Mouse (Mus musculus): ENCODE results near the gene Ecpas. TPM values are rescaled to one million over a fixed set of nuclear protein-coding genes. Genes with fewer than 3 reads are reported as not detected.
A peak's percentile ranks its signal among the peaks of the same experiment; 100 is the strongest.

Gene Ecpas
- total and polyA plus RNA-seq, 2 experiments from 2014 or later, result 22.5 to 81.6 TPM

GRCm38 (mm10) chr4:58867242-58867641 is 45.3 kb downstream of the Ecpas start:
- Histone ChIP-seq H3K4me2 (ENCODE audit: low read depth) (no peak overlapping the region), H3K4me3 (ENCODE audit: low read depth, low read length) (no peak overlapping the region), H3K27me3 (ENCODE audit: insufficient read depth, low read length) (no peaks in the 10 kb centered on the region), H3K9ac (no peak overlapping the region), H3K9me3 (ENCODE audit: low read length) (no peaks in the 10 kb centered on the region), H3K27ac (ENCODE audit: low read depth, low read length) (no peak overlapping the region), H3K36me3 (ENCODE audit: insufficient read depth) (peaks cover under 1% of the 10 kb centered on the region; the same call in 1 of the 2 replicates), H3K4me1 (ENCODE audit: insufficient read depth) (no peaks in the 10 kb centered on the region)
- WGBS, result 75% methylated on average over 6 of the region's 6 CpGs
- DNase-seq (no peak), ATAC-seq (no peak)
- no peak for TF ChIP-seq CTCF (IDR thresholded peaks at IDR 0.05; ENCODE audit: low read depth)

DNA sequence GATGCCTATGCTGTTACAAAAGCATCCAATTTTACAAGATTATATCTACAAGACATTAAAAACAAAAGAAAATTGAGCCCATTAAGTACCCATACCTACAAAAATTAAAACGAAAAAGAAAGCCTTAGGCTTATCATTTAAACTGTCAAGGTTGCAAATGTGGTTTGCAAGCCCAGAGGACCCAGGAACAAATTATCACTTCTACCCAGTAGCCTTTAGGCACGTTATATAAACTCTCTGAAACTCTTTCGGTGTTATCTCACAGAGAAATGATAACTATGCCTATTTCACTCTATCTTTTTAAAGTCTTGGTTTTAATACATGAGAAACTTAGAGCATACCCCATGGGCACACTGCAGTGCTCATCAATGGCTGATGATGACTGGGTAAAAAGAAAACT is 79.6 kb downstream of the Ecpas start:
- no peak for TF ChIP-seq CTCF (IDR thresholded peaks at IDR 0.05; ENCODE audit: low read depth)
- H3K9ac ChIP-seq, result no peak overlapping the region
- H3K4me3 ChIP-seq (ENCODE audit: low read depth, low read length), result no peak overlapping the region
- WGBS, result 91% methylated on average over 3 of the region's 3 CpGs
- DNase-seq (no peak), ATAC-seq (no peak)
- no peaks in the 10 kb centered on the region for H3K27me3 ChIP-seq (ENCODE audit: insufficient read depth, low read length)
- no peak overlapping the region for H3K4me2 ChIP-seq (ENCODE audit: low read depth)
- H3K9me3 ChIP-seq (ENCODE audit: low read length), result no peaks in the 10 kb centered on the region
- H3K36me3 ChIP-seq (ENCODE audit: insufficient read depth), result peaks cover 13% of the 10 kb centered on the region
- no peaks in the 10 kb centered on the region for H3K4me1 ChIP-seq (ENCODE audit: insufficient read depth)
- no peak overlapping the region for H3K27ac ChIP-seq (ENCODE audit: low read depth, low read length)

GRCm38 (mm10) chr4:58825921-58826320 is 86.6 kb downstream of the Ecpas start:
- no peak for DNase-seq
- 83% methylated on average over 4 of the region's 4 CpGs for WGBS
- Histone ChIP-seq H3K27me3 (ENCODE audit: insufficient read depth, low read length) (no peaks in the 10 kb centered on the region), H3K9ac (no peak overlapping the region), H3K4me3 (ENCODE audit: low read depth, low read length) (no peak overlapping the region), H3K27ac (ENCODE audit: low read depth, low read length) (no peak overlapping the region), H3K9me3 (ENCODE audit: low read length) (no peaks in the 10 kb centered on the region), H3K4me2 (ENCODE audit: low read depth) (no peak overlapping the region), H3K4me1 (ENCODE audit: insufficient read depth) (no peaks in the 10 kb centered on the region), H3K36me3 (ENCODE audit: insufficient read depth) (peaks cover 34% of the 10 kb centered on the region)
- TF ChIP-seq CTCF (IDR thresholded peaks at IDR 0.05; ENCODE audit: low read depth), result no peak
- no peak for ATAC-seq

DNA sequence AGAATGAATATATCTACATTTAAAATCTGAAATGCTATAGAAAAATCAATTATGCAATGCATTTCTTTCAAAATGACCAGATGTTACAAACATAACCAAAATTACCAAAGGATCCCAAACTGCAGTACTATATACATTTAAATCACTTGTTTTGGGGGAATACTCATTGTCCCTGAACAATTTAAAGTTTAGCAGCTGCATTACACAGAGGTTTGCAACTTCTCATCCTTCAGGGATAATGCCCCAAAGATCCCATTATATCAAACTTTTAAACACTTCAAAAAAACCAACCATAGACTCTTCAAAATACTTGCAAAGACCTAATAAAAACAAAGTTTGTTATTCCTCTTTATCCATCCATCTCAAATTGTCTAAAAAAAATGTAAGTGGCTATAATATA is 124.9 kb downstream of the Ecpas start, which contains the start of gene Olfr267:
TSS of gene Olfr267 (minus strand) at position 101 of the 400 bp plus-strand sequence.
- Histone ChIP-seq H3K27ac (ENCODE audit: low read depth, low read length) (no peak within 1 kb of the TSS), H3K27me3 (ENCODE audit: insufficient read depth, low read length) (no peaks in the 10 kb centered on the region), H3K9me3 (ENCODE audit: low read length) (no peaks in the 10 kb centered on the region), H3K4me3 (ENCODE audit: low read depth, low read length) (no peak within 1 kb of the TSS), H3K4me1 (ENCODE audit: insufficient read depth) (no peaks in the 10 kb centered on the region), H3K4me2 (ENCODE audit: low read depth) (no peak within 1 kb of the TSS), H3K9ac (no peak within 1 kb of the TSS), H3K36me3 (ENCODE audit: insufficient read depth) (no peaks in the 10 kb centered on the region)
- DNase-seq (no peak), ATAC-seq (no peak)
- TF ChIP-seq CTCF (IDR thresholded peaks at IDR 0.05; ENCODE audit: low read depth), result no peak

GRCm38 (mm10) chr4:58786659-58787058 is 125.9 kb downstream of the Ecpas start:
- H3K36me3 ChIP-seq (ENCODE audit: insufficient read depth), result no peaks in the 10 kb centered on the region
- no peak for TF ChIP-seq CTCF (IDR thresholded peaks at IDR 0.05; ENCODE audit: low read depth)
- H3K9ac ChIP-seq, result no peak overlapping the region
- H3K4me3 ChIP-seq (ENCODE audit: low read depth, low read length), result no peak overlapping the region
- H3K9me3 ChIP-seq (ENCODE audit: low read length), result no peaks in the 10 kb centered on the region
- WGBS, result 60% methylated on average over 3 of the region's 3 CpGs
- no peak overlapping the region for H3K4me2 ChIP-seq (ENCODE audit: low read depth)
- no peaks in the 10 kb centered on the region for H3K4me1 ChIP-seq (ENCODE audit: insufficient read depth)
- H3K27ac ChIP-seq (ENCODE audit: low read depth, low read length), result no peak overlapping the region
- ATAC-seq (no peak), DNase-seq (no peak)
- H3K27me3 ChIP-seq (ENCODE audit: insufficient read depth, low read length), result no peaks in the 10 kb centered on the region

DNA sequence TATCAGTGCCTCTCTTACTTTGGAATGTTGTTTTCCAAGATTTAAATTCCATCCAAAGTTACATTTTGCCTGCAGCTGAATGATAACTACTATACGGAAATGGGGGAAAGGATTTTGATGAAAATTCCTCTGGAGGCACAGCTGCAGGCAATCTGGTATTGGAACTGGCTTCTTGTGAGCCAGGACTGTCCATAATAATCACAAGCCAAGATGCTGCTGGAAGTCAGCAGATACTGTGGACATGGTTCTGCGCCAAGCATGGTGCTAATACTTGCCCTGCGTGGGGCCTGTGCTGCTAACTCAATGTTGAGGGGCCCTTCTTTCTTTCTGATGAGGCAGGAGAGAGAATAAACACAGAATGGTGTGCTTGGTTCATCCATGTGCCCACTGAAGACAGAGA is 149.1 kb downstream of the Ecpas start:
- Histone ChIP-seq H3K4me3 (ENCODE audit: low read depth, low read length) (no peak overlapping the region), H3K27ac (ENCODE audit: low read depth, low read length) (no peak overlapping the region), H3K36me3 (ENCODE audit: insufficient read depth) (no peaks in the 10 kb centered on the region), H3K27me3 (ENCODE audit: insufficient read depth, low read length) (no peaks in the 10 kb centered on the region), H3K4me1 (ENCODE audit: insufficient read depth) (no peaks in the 10 kb centered on the region), H3K4me2 (ENCODE audit: low read depth) (no peak overlapping the region), H3K9ac (no peak overlapping the region), H3K9me3 (ENCODE audit: low read length) (no peaks in the 10 kb centered on the region)
- no peak for ATAC-seq
- WGBS, result 86% methylated on average over 3 of the region's 3 CpGs
- DNase-seq, result no peak
- no peak for TF ChIP-seq CTCF (IDR thresholded peaks at IDR 0.05; ENCODE audit: low read depth)

- Histone ChIP-seq H3K4me3 (ENCODE audit: low read depth, low read length) (no peak overlapping the region), H3K27me3 (ENCODE audit: insufficient read depth, low read length) (no peaks in the 10 kb centered on the region), H3K9ac (no peak overlapping the region), H3K36me3 (ENCODE audit: insufficient read depth) (no peaks in the 10 kb centered on the region), H3K4me2 (ENCODE audit: low read depth) (peak overlapping the region; percentile 30; the same call in 1 of the 2 replicates), H3K9me3 (ENCODE audit: low read length) (no peaks in the 10 kb centered on the region), H3K4me1 (ENCODE audit: insufficient read depth) (no peaks in the 10 kb centered on the region), H3K27ac (ENCODE audit: low read depth, low read length) (no peak overlapping the region)
- TF ChIP-seq CTCF (IDR thresholded peaks at IDR 0.05; ENCODE audit: low read depth), result peak; percentile 69
- peak; percentile 36; the same call in 1 of the 2 replicates for ATAC-seq
- peak; percentile 54 for DNase-seq
- 49% methylated on average over 2 of the region's 2 CpGs for WGBS
Observed at GRCm38 (mm10) chr4:58749510-58749909, 163.0 kb downstream of the Ecpas start.

Measured in forebrain, postnatal 0 days (tissue).